Mouse (Mus musculus) liver, adult (tissue): ENCODE measurements around the gene Fkbp10.

ENCODE experiments used
- GATA4 ChIP-seq: IDR thresholded peaks from 2 replicates; pipeline ENCODE4 v1.6.1; 2014; ENCODE audit warnings: mild to moderate bottlenecking, low read length; ENCODE audit not compliant: insufficient replicate concordance

Gene Fkbp10

DNA sequence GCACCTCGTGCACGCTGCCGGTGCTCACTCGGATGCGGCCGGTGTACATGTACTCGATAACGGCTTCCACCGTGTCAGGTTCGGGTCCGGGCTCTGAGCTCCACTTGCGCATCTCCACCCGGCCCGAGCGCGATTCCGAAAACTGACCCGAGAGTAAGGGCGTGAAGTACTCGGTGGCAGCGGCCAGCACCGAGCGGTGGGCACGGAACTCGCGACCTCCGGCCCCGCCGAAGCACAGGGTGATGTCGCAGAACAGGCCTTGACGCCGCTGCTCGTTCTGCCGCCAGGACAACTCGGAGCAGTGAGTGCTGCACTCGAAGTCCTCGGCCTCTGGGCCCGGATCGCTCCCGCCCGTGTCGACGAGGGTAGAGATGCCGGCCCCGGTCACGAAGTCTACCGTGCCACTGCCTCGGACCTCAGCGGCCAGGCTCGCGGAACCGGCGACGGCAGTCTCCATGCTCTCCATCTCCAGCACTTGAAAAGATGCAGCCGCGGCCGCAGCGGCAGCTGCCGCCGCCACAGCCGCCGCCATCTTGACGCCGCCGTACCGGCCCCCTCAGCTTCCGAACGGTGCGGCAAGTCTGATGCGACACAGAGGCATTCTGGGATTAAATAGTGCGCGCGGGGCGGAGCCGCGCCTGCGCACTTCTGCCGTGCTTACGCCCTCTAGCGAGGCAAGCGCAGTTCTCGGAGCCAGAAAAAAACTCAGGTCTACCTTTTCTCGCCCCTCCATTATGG, 56.9 kb downstream of the Fkbp10 start, which contains the start of gene Klhl11:
Klhl11 (minus strand) TSS at position 545 of the 738 bp plus-strand sequence.
- TF ChIP-seq GATA4: no peak; the same call in 1 of the 2 replicates

DNA sequence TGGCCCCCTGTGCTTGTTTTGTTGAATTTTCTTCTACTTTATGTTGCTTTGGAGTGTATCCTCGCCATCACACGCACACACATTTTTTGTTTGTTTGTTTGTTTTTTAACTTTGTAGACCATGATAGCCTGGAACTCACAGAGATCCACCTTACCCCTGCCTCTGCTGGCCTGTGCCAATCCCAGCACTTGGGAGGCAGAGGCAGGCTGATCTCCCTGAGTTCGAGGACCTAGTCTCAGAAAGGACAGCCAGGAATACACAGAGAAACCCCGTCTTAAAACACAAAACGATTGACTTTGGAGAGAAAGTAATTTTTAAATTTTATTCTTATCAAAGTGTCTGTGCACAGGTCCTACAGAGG, 57.4 kb downstream of the Fkbp10 start:
- no peak for TF ChIP-seq GATA4
